Mouse (Mus musculus) WW6 (cell line): ENCODE data around the gene Lgi1.

Source experiments
- DNase-seq: peaks from one replicate; pipeline ENCODE4 v3.0.0-alpha.2; 2013; ENCODE audit warnings: low read depth, low spot score

Lgi1 gene

GRCm38 (mm10) chr19:38263829-38264504, 369 bp upstream of the Lgi1 start:
- peak; percentile 22 for DNase-seq

- DNase-seq, result no peak
Measured at GRCm38 (mm10) chr19:38265767-38266166, 1.4 kb downstream of the Lgi1 start.

- DNase-seq, result no peak
Measured at GRCm38 (mm10) chr19:38267469-38267868, 3.1 kb downstream of the Lgi1 start.

- no peak for DNase-seq
Measured at GRCm38 (mm10) chr19:38271071-38271470, 6.7 kb downstream of the Lgi1 start.

- DNase-seq, result no peak
Measured at GRCm38 (mm10) chr19:38273820-38274219, 9.5 kb downstream of the Lgi1 start.

GRCm38 (mm10) chr19:38274747-38275421, 10.5 kb downstream of the Lgi1 start:
- no peak for DNase-seq

- no peak for DNase-seq
Measured at GRCm38 (mm10) chr19:38276226-38276625, 11.9 kb downstream of the Lgi1 start.

- no peak for DNase-seq
Measured at GRCm38 (mm10) chr19:38280242-38280641, 15.9 kb downstream of the Lgi1 start.

GRCm38 (mm10) chr19:38282407-38282806, 18.1 kb downstream of the Lgi1 start:
- no peak for DNase-seq

GRCm38 (mm10) chr19:38288556-38288955, 24.2 kb downstream of the Lgi1 start:
- no peak for DNase-seq

GRCm38 (mm10) chr19:38291432-38291831, 27.1 kb downstream of the Lgi1 start:
- no peak for DNase-seq

- no peak for DNase-seq
Measured at GRCm38 (mm10) chr19:38298018-38298626, 33.8 kb downstream of the Lgi1 start.

- no peak for DNase-seq
Measured at GRCm38 (mm10) chr19:38308116-38308515, 43.8 kb downstream of the Lgi1 start.

GRCm38 (mm10) chr19:38315099-38315498, 50.8 kb downstream of the Lgi1 start:
- no peak for DNase-seq

GRCm38 (mm10) chr19:38316602-38317313, 52.4 kb downstream of the Lgi1 start:
- DNase-seq, result no peak

- no peak for DNase-seq
Measured at GRCm38 (mm10) chr19:38318308-38318707, 54.0 kb downstream of the Lgi1 start.

- DNase-seq, result no peak
Measured at GRCm38 (mm10) chr19:38319168-38319567, 54.8 kb downstream of the Lgi1 start.

- DNase-seq, result no peak
Measured at GRCm38 (mm10) chr19:38320651-38321188, 56.4 kb downstream of the Lgi1 start.

- no peak for DNase-seq
Measured at GRCm38 (mm10) chr19:38323726-38324125, 59.4 kb downstream of the Lgi1 start.

- no peak for DNase-seq
Measured at GRCm38 (mm10) chr19:38324147-38325028, 60.1 kb downstream of the Lgi1 start.

GRCm38 (mm10) chr19:38325029-38325398, 60.7 kb downstream of the Lgi1 start:
- no peak for DNase-seq
